Mouse (Mus musculus): ENCODE data around the gene Clec4d. TPM values are rescaled to one million over a fixed set of nuclear protein-coding genes. Genes with fewer than 3 reads are reported as not detected.
"Not testable (repeated sequence)": the region's sequence is repeated elsewhere in the genome, so short reads cannot be mapped to it uniquely, and the experiment has no call there.

The Clec4d gene
- polyA plus RNA-seq, 1 experiment from 2014 or later = not detected

DNA sequence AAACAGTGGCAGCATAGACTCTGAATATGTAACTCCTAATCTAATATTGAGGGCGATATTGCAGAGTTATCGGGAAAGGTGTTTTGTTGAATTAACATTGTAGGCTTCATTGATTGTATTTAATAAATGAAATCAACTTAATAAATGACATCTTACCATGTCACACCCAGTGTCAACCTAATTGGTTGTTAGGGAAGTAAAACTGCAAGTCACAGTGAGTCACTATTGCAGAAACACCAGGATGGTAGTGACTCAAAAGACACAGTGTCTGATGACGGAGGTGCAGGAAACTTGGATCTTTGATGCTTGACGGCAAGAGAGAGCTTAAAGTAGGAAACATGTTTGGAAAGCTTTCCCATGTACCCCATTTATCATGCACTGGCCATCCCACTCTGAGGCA is 3.9 kb downstream of the Clec4d start:
- no peak overlapping the region for H3K9ac ChIP-seq
- no peak overlapping the region for H3K4me3 ChIP-seq
- no peak for ATAC-seq (ENCODE audit: low read depth)
- H3K4me1 ChIP-seq (replicated peaks) = no peaks in the 10 kb centered on the region
- H3K27ac ChIP-seq (replicated peaks) = no peak overlapping the region
- no peaks in the 10 kb centered on the region for H3K27me3 ChIP-seq
- H3K36me3 ChIP-seq = no peaks in the 10 kb centered on the region
- WGBS = 93% methylated on average over 4 of the region's 4 CpGs
- H3K9me3 ChIP-seq = 0 out of 2 replicates have a peak, but pooled peaks cover 2% of the 10 kb centered on the region
- no peak overlapping the region for H3K4me2 ChIP-seq

DNA sequence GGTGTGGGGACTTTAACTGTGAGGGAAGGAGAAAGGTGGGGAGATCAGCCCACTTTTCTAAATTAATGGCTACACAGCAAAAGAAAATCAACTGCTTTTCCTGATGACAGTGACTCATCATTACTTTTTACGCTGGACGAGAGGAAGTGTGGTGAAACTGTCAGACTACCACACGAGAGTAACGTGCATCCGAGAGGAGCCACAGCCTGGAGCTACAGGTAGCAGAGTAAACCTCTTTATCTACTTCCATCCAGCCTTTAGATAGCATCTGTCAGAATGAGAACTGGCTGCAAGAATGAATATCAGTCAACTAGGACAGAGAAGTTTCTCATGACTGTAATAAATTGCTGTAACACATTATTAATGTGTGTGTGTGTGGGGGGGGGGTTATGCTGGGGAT is 5.0 kb downstream of the Clec4d start:
- no peak for ATAC-seq (ENCODE audit: low read depth)
- no peaks in the 10 kb centered on the region for H3K36me3 ChIP-seq
- H3K9ac ChIP-seq = no peak overlapping the region
- no peak overlapping the region for H3K4me3 ChIP-seq
- no peak overlapping the region for H3K27ac ChIP-seq (replicated peaks)
- 0 out of 2 replicates have a peak, but pooled peaks cover 2% of the 10 kb centered on the region for H3K9me3 ChIP-seq
- H3K4me2 ChIP-seq = no peak overlapping the region
- no peaks in the 10 kb centered on the region for H3K4me1 ChIP-seq (replicated peaks)
- 84% methylated on average over 5 of the region's 5 CpGs for WGBS
- H3K27me3 ChIP-seq = no peaks in the 10 kb centered on the region

DNA sequence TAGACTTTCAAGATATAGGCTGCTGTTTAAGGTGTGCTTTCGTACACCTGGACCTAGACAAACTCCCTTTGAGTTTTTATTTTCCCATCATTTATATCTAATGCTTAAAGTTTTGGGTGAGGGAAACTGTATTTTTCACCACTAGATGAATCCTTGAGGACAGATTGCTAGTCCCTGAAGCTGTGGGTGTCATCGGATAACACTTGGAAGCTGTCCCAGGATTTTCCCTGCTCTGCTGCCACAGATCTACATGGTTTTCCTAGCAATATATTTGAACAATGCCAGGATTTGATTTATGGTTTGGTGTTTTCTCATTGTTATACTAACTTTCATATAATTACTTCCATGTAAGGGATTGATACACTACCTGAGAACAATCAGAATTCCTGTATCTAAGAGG is 17.5 kb downstream of the Clec4d start:
- Histone ChIP-seq H3K27ac (replicated peaks) (no peak overlapping the region), H3K4me2 (no peak overlapping the region), H3K4me1 (replicated peaks) (no peaks in the 10 kb centered on the region), H3K36me3 (no peaks in the 10 kb centered on the region), H3K27me3 (no peaks in the 10 kb centered on the region), H3K9me3 (no peaks in the 10 kb centered on the region), H3K9ac (no peak overlapping the region), H3K4me3 (no peak overlapping the region)
- ATAC-seq (ENCODE audit: low read depth) = no peak
- WGBS = 92% methylated on average over 2 of the region's 2 CpGs

DNA sequence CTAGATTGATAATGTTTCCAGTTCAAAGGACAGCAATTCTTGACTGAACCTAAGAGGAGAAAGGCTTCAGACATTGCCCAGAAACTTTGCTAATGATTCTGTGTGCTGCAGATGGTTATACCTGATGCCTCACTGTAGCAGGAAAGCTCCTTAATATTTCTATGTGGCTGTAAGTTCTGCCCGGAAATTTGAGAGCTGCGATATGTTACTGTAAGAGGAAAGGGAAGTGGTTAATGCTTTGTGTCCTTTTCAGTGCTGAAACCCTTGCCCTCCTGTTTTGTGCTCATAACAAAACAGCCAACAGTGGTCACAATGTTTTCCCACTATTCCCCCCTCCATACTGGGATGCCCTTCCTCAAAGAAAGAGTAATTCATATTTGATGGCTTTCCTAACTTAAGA is 24.4 kb downstream of the Clec4d start:
- H3K36me3 ChIP-seq = no peaks in the 10 kb centered on the region
- no peak overlapping the region for H3K9ac ChIP-seq
- no peak overlapping the region for H3K27ac ChIP-seq (replicated peaks)
- no peak overlapping the region for H3K4me3 ChIP-seq
- 91% methylated on average over 2 of the region's 2 CpGs for WGBS
- H3K27me3 ChIP-seq = no peaks in the 10 kb centered on the region
- H3K4me2 ChIP-seq = no peak overlapping the region
- H3K4me1 ChIP-seq (replicated peaks) = no peaks in the 10 kb centered on the region
- no peaks in the 10 kb centered on the region for H3K9me3 ChIP-seq
- ATAC-seq (ENCODE audit: low read depth) = no peak

DNA sequence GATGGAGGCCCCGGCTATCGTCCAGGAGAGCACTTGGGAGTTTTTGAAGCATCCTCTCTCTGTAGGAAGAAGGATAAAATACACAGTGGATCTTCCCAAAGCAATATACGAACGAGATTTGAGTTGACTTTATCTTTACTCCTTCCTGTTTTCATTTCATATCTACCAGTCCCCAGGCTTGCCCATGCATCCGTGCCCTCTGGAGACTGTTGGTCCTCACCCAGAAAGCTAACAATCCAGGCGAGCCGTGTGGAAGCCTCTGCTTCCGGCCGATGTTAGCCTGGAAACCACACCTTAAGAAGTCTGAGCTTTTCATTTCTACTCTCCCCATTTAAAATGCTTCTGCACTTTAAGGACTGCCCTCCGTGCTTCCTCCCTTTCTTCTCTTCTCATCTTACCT is 27.0 kb downstream of the Clec4d start:
- no peaks in the 10 kb centered on the region for H3K27me3 ChIP-seq
- no peak overlapping the region for H3K4me3 ChIP-seq
- H3K9ac ChIP-seq = no peak overlapping the region
- H3K27ac ChIP-seq (replicated peaks) = no peak overlapping the region
- H3K4me1 ChIP-seq (replicated peaks) = no peaks in the 10 kb centered on the region
- no peaks in the 10 kb centered on the region for H3K9me3 ChIP-seq
- H3K36me3 ChIP-seq = no peaks in the 10 kb centered on the region
- 87% methylated on average over 10 of the region's 10 CpGs for WGBS
- H3K4me2 ChIP-seq = no peak overlapping the region
- ATAC-seq (ENCODE audit: low read depth) = no peak

DNA sequence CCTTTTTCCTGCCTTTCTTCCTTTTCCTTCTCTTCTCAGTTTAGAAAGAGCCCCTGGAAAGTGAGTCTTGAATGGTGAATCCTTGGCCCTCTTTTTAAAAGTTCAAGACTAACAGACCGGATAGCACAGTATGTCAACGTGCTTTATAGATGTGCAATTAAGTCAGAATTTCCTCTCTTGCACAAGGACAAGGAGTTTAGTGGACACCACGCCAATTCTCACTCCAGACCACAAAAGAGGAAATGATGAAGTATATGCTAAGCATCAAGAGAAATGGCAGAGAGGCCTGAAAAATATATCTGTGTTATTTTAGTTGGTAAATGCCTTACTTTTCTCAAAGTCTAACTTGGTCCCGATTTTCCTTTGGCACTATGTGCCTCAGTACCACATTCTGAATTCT is 27.8 kb downstream of the Clec4d start, which contains the start of gene Clec4e:
Clec4e (minus strand) TSS at position 118 of the 400 bp plus-strand sequence.
- Histone ChIP-seq H3K36me3 (no peaks in the 10 kb centered on the region), H3K4me3 (no peak within 1 kb of the TSS), H3K9ac (no peak within 1 kb of the TSS), H3K27ac (replicated peaks) (no peak within 1 kb of the TSS), H3K9me3 (no peaks in the 10 kb centered on the region), H3K27me3 (no peaks in the 10 kb centered on the region), H3K4me2 (no peak within 1 kb of the TSS), H3K4me1 (replicated peaks) (no peaks in the 10 kb centered on the region)
- WGBS = 89% methylated on average over 4 of the region's 4 CpGs
- ATAC-seq (ENCODE audit: low read depth) = no peak

DNA sequence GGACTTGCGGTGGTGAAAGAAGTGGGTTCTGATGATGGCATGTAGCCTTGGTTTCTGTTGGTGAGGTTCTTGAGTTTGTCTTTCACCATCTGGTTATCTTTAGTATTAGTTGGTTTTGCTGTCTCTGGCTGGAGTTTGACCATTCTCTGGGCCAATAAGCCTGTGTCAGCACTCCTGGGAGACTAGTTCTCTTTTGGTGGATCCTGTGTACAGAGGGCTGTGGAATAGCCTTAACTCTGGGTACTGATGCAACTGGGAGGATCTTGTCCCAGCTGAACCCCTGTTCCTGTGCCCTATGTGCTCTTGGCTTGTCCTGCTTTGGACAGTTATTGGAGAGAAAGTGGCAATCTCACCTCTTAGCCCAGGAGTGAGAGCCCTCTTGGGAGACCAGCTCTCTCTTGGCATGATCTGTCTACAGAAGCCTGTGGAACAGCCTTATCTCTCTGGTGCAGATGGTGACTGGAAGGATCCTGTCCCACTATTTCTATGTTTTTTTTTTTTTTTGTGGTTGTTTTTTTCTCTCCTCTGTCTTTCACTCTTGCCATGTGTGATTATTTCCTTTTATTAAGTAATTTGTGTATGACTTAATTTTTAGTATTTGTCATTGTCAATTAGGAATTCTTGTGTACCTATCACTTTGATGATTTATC is 31.0 kb downstream of the Clec4d start:
- H3K4me2 ChIP-seq = no peak overlapping the region
- no peak overlapping the region for H3K4me3 ChIP-seq
- no peak overlapping the region for H3K27ac ChIP-seq (replicated peaks)
- H3K27me3 ChIP-seq = no peaks in the 10 kb centered on the region
- H3K9ac ChIP-seq = no peak overlapping the region
- no peaks in the 10 kb centered on the region for H3K9me3 ChIP-seq
- no peaks in the 10 kb centered on the region for H3K36me3 ChIP-seq
- WGBS = 92% methylated on average over 1 of the region's 1 CpGs
- H3K4me1 ChIP-seq (replicated peaks) = no peaks in the 10 kb centered on the region
- no peak for ATAC-seq (ENCODE audit: low read depth)

DNA sequence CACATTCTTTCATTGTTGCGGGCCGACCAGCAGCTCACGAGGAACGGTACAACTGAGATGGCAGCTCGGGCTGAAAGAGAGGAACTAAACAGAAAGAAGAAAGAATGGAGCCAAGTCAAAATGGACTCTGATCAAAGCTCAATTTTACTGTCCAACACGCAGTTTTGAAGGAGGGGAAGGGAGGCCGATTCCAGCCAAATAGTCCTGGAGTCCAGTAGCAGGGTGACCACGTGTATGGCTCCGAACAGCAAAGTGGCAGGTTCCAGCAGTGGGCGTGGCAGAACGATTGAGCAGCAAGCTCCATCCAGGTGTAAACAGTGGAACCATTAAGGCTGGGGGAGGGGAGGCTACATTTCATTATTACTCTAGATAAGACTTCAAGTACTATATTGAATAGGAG is 31.6 kb downstream of the Clec4d start:
- ATAC-seq (ENCODE audit: low read depth) = not testable (repeated sequence)

DNA sequence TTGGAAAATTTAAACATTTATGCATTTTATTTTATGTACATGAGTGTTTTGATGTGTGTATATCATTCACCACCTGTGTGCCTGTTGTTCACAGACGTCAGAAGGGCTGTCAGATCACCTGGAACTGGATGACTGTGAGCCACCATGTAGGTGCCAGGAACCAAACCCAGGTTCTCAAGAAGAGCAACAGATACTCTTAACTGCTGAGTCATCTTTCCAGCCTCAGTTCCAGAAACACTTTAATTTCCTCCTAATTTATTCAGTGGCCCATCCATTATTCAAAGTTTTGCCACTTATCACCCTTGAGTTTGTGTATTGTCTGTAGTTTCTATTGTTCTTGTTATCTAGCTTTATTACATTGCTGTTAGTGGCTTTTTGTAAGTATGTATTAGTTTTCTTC is 34.8 kb downstream of the Clec4d start:
- H3K9ac ChIP-seq = no peak overlapping the region
- H3K4me3 ChIP-seq = no peak overlapping the region
- no peaks in the 10 kb centered on the region for H3K4me1 ChIP-seq (replicated peaks)
- no peak overlapping the region for H3K27ac ChIP-seq (replicated peaks)
- no peak overlapping the region for H3K4me2 ChIP-seq
- H3K36me3 ChIP-seq = no peaks in the 10 kb centered on the region
- no peaks in the 10 kb centered on the region for H3K27me3 ChIP-seq
- 70% methylated on average over 1 of the region's 1 CpGs for WGBS
- ATAC-seq (ENCODE audit: low read depth) = no peak
- 0 out of 2 replicates have a peak, but pooled peaks cover 3% of the 10 kb centered on the region for H3K9me3 ChIP-seq

More for the DNA sequence above, 31.6 kb downstream of the Clec4d start:
- H3K27me3 ChIP-seq; H3K36me3 ChIP-seq; H3K9ac ChIP-seq; H3K4me1 ChIP-seq (replicated peaks); H3K9me3 ChIP-seq; H3K27ac ChIP-seq (replicated peaks); H3K4me3 ChIP-seq; H3K4me2 ChIP-seq: not testable (repeated sequence)
- 92% methylated on average over 11 of the region's 11 CpGs for WGBS

DNA sequence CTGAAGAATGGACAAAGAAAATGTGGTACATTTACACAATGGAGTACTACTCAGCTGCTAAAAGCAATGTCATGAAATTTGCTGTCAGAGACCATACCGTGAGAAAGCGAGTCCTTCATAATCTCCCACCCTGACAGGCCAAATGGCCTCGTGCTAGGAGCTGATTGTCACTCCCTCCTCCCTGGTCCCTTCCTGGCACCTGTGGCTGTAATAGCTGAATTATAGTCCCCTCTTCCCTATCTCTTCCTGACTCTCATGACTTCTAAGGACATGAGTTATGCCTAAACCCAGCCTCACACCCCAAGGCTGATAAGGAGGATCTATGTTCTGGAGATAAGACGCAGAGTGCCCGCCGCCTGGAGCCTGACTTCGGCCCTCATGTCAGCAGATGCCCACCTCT is 44.4 kb downstream of the Clec4d start:
- H3K4me1 ChIP-seq (replicated peaks); H3K4me3 ChIP-seq; H3K27me3 ChIP-seq; ATAC-seq (ENCODE audit: low read depth); H3K36me3 ChIP-seq; H3K9me3 ChIP-seq; H3K27ac ChIP-seq (replicated peaks); H3K4me2 ChIP-seq; H3K9ac ChIP-seq: not testable (repeated sequence)
- WGBS = 89% methylated on average over 7 of the region's 7 CpGs

DNA sequence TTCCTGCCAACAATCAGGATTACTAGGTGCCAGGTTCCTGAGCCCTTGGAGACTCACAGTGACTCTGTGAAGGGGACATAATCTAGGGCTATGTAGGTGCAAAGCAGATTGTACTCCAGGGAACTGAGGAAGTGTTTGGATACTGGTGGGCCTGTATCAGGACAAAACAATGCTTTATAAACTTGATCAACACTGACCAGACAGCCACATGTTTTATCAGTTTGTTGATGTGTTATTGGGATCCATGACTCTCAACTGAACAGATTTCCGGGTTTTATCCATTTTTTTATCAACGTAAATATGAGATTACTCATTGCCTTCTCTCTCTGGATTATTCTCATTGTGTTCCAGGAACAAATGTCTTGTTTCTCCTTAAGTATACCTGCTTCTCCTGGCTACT is 46.1 kb downstream of the Clec4d start, which contains the start of gene Vmn2r19:
Vmn2r19 (plus strand) TSS at position 301 of the 400 bp plus-strand sequence.
- H3K36me3 ChIP-seq = no peaks in the 10 kb centered on the region
- H3K9me3 ChIP-seq = no peaks in the 10 kb centered on the region
- 86% methylated on average over 2 of the region's 2 CpGs for WGBS

More for the DNA sequence above, 46.1 kb downstream of the Clec4d start, which contains the start of gene Vmn2r19:
- no peak for ATAC-seq (ENCODE audit: low read depth)
- H3K4me2 ChIP-seq = no peak within 1 kb of the TSS
- no peak within 1 kb of the TSS for H3K27ac ChIP-seq (replicated peaks)
- H3K4me3 ChIP-seq = no peak within 1 kb of the TSS
- H3K9ac ChIP-seq = no peak within 1 kb of the TSS
- H3K27me3 ChIP-seq = no peaks in the 10 kb centered on the region
- H3K4me1 ChIP-seq (replicated peaks) = no peaks in the 10 kb centered on the region
